Mouse (Mus musculus) embryonic facial prominence, embryonic 15.5 days (tissue): ENCODE data around the gene Dao. TPM values are rescaled to one million over a fixed set of nuclear protein-coding genes. Genes with fewer than 3 reads are reported as not detected.

Experiments
- polyA plus RNA-seq: library from polyadenylated mRNA; unstranded; fragments of >200 nt; fragmentation: Nextera tagmentation; extraction: Ambion mirVana; gene quantifications from 2 replicates; pipeline ENCODE4 v1.2.1, GENCODE M21; 2015

Gene Dao
- polyA plus RNA-seq, 1 experiment from 2014 or later: not detected

Other genes with a start within 250 kb of the Dao start
- 47.9 and 48.0 TPM in 2 replicates for gene Sart3, start 231.2 kb upstream of the Dao start, polyA plus RNA-seq
- gene Iscu, start 231.0 kb upstream of the Dao start, polyA plus RNA-seq: 102 and 106 TPM in 2 replicates
- gene Tmem119, start 203.2 kb upstream of the Dao start, polyA plus RNA-seq: 197 and 220 TPM in 2 replicates
- gene Selplg, start 171.1 kb upstream of the Dao start, polyA plus RNA-seq: 5.3 TPM in 2 replicates
- gene Coro1c, start 94.9 kb upstream of the Dao start, polyA plus RNA-seq: 99.0 and 101 TPM in 2 replicates
- 10.7 and 12.8 TPM in 2 replicates for gene Ssh1, start 9.8 kb upstream of the Dao start, polyA plus RNA-seq
- 12.6 and 12.7 TPM in 2 replicates for gene Usp30, start 61.8 kb downstream of the Dao start, polyA plus RNA-seq
- gene Svop, start 87.9 kb downstream of the Dao start, polyA plus RNA-seq: 0.38 and 0.48 TPM in 2 replicates
- gene Alkbh2, start 124.5 kb downstream of the Dao start, polyA plus RNA-seq: 10.7 and 11.1 TPM in 2 replicates
- 37.1 and 38.2 TPM in 2 replicates for gene Ung, start 126.7 kb downstream of the Dao start, polyA plus RNA-seq
- 2.0 and 2.6 TPM in 2 replicates for gene Acacb, start 142.8 kb downstream of the Dao start, polyA plus RNA-seq